Mouse (Mus musculus) left cerebral cortex, postnatal 10 days (tissue): ENCODE data around the gene Nfkbil1. TPM values are rescaled to one million over a fixed set of nuclear protein-coding genes. Genes with fewer than 3 reads are reported as not detected.
"Not testable (repeated sequence)": the region's sequence is repeated elsewhere in the genome, so short reads cannot be mapped to it uniquely, and the experiment has no call there.

Experiments used
- DNase-seq, 2 experiments: peaks; one replicate each; pipeline ENCODE4 v3.0.0; 2021 to 2022; ENCODE audit warnings: low spot score in 2 of 2, mixed read lengths in 1 of 2; ENCODE audit errors: extremely low spot score in 1 of 2
- intact Hi-C: fragments of 180-260 bp; cut with DNase I; formaldehyde crosslinking; loops from one replicate; pipeline ENCODE4 v1.15.1; 2025
- total RNA-seq, 2 experiments: library from RNA; stranded (reverse); gene quantifications; 2 replicates each; pipeline ENCODE4 v1.2.3; 2021

Nfkbil1 gene
- total RNA-seq, 2 experiments from 2014 or later, result 12.7 to 14.6 TPM

- DNase-seq, result peak; percentile 59 to 80
- intact Hi-C loops, result no loop called here
Observed at GRCm38 (mm10) chr17:35242015-35242941, 6.7 kb upstream of the Nfkbil1 start.

DNA sequence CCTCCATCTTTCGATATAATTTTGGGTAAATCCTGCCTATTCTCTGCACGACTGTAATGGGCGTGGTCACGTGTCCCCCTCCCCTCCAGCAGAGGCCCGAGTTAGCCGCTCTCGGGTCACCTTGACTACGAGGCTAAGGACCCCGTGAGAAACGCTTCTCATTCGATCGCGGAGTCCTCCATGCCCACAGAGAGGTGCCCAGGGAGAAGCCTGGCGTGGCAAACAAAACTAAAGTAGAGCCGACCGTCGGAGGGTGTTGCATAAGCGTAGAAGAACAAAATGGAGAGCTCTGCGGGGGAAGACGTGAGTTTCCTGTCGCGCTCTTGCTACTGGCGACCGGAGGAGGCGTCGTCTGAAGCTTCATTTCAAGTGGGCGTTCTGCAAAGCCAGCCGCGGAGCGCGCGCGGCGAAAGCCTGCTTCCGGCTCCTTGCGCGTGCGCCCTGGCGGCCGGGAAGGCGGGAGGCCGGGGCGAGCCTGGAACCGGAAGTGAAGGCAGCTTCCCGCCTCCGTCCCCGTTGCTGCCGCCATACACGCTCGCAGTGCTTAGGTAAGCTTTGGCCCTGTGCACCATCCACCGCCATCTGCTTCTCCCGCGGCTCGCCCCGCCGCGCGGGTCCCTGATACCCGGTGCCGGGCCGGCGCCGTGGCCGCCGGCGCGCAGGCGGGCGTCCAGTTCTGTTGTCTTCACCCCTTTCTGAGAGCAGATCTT is 5.9 kb upstream of the Nfkbil1 start, which contains the start of gene Ddx39b:
Gene Ddx39b (plus strand): TSS at position 442 of the 710 bp plus-strand sequence.
- DNase-seq, result peak; percentile 94 to 98
- intact Hi-C loops, result no loop called here

DNA sequence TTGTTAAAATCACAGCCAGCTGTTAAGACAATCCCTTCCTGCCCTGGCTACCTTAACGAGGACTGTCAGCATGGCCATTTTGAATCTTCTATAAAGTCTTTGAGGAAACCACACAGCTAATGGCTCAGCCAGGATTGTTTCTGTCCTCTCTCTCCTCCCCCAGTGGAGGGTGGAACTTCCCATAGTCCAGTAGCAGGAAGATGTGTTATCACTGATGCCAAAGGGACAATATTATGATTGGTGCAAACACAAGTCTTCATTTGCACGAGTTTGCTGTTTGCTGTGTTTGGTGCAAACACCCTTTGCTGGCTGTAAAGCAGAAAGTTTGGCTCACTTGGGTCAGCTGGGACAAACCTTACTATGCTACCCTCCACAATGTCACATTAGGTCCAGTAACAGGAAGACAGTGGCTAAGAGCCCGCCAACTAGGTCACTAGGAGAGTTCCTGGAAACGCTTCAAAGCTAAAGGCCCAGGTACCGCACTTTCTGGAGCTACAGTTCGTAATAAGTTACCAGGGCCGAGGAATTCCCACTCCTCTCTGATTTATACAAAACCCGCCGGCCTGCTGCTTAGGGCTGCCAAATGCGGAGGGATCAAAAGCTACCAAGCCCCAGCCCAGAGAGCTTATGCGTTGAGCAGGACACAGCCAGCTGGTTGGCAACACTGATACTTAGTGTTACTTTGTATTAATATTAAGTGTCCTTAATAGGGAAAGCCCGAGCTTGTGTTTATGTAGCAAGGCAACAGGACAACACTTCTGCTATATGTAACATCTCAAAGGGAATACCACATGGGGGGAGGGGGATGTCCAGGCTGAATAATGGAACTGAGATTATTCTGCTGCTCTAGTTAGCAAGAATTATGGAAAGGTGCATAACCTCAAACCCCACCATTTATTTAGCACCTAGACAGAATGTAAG is 5.1 kb upstream of the Nfkbil1 start:
- DNase-seq, result no peak
- intact Hi-C loops, result no loop called here

DNA sequence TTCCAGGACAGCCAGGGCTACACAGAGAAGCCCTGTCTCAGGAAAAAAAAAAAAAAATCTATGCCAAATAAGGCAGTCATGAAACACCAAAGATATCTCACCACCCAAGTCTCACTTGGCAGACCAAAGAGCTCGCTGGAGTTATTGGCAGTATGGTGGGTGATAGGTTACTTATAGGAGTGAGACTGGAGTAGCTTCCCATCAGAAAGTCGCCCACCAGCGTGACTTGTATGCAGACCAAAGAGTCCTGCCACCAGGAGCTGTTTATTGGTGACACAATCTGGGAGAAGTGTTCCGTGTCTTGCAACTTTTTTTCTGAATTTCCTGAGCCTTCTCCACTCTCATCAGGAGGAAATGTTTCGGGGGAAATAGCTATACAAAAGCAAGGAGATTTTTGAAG is 4.1 kb upstream of the Nfkbil1 start:
- intact Hi-C loops, result no loop called here

DNA sequence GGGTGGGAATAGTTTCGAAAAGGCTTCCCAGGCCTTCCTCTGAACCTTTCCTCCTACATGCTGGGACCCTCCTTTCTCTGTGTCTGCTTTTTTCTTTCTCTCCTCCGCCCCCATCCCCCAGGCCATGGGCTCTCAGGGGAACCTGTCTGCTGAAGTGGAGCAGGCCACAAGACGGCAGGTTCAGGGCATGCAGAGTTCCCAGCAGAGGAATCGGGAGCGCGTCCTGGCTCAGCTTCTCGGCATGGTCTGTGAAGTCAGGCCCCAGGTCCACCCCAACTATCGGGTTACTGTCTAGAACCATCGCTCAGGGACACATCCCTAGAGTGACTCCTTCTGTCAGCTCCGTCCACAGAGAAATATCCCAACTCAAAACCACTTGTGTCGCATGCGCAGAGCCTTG is 1.9 kb upstream of the Nfkbil1 start:
- intact Hi-C loops, result no loop called here
- DNase-seq, result no peak

More for the DNA sequence above, 4.1 kb upstream of the Nfkbil1 start:
- no peak for DNase-seq

- no peak for DNase-seq
- intact Hi-C loops, result no loop called here
Observed at GRCm38 (mm10) chr17:35236996-35237395, 1.4 kb upstream of the Nfkbil1 start.

DNA sequence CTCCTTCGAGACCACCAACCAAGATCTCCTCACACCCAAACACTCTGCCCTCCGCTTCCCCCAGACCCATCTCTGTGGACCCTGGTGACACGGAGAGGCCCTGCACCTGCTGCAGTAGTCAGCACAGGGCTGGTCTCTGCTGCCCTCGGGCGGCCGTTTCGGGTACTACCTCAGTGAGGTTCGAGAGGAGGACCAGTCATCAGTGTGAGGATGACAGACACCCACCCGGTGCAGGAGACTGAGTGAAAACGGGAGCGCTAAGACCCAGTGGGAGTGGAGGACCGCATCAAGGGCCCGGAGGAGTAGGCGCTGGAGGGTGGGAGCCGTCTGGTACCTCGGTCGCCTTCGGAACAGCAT is 776 bp upstream of the Nfkbil1 start:
- peak; percentile 96 to 98 for DNase-seq
- intact Hi-C loops, result no loop called here

- intact Hi-C loops, result no loop called here
- DNase-seq, result peak in 1 of 2 experiments; percentile 72
Observed at GRCm38 (mm10) chr17:35234903-35235302, 689 bp downstream of the Nfkbil1 start.

DNA sequence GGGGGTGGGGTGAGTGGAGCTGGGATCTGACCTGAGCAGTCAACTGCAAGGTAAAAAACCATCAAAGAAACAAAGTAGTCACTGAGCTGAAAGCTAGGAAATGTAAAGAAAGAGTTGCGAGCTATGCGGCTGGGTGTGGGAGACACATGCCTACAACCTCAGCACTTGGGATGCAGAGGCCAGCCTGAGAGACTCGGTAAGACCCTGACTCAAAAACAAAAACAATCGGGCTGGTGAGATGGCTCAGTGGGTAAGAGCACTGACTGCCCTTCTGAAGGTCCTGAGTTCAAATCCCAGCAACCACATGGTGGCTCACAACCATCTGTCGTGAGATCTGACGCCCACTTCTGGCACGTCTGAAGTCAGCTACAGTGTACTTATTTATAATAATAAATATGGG is 1.5 kb downstream of the Nfkbil1 start:
- not testable (repeated sequence) for DNase-seq

GRCm38 (mm10) chr17:35233114-35233980 is 2.2 kb downstream of the Nfkbil1 start, which contains the start of gene Atp6v1g2:
Gene Atp6v1g2, plus strand, starts transcription at chr17:35233660.
- intact Hi-C loops, result no loop called here
- no peak for DNase-seq

More for the DNA sequence above, 1.5 kb downstream of the Nfkbil1 start:
- intact Hi-C loops, result not testable (repeated sequence)

GRCm38 (mm10) chr17:35232659-35233058 is 2.9 kb downstream of the Nfkbil1 start:
- intact Hi-C loops, result loop anchor here (1.0 kb wide), 1 partner anchor 63 kb away; no protein-coding TSS in a partner anchor
- no peak for DNase-seq

- DNase-seq, result peak; percentile 83 to 85
- intact Hi-C loops, result loop anchor here (1.0 kb wide), 1 partner anchor 63 kb away; no protein-coding TSS in a partner anchor
Observed at GRCm38 (mm10) chr17:35232043-35232442, 3.5 kb downstream of the Nfkbil1 start.

DNA sequence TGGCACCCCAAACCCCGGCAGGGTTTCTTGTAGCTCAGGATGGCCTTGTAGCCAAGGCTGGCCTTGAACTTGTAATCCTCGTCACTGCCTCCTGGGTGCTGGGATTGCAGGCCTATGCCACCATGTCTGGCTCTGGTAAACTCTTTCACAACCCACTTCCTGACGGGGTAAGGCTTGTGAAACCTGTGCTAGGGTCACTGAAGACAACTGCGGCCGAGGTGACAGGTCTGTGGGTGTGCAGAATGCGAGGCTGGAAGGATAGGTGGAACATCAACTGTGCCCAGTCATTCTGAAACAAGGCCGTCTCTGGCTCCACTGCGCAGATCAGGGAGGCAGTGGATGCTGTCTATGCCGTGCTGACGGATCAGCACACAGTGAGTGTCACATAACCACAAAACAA is 4.6 kb downstream of the Nfkbil1 start:
- no peak for DNase-seq
- intact Hi-C loops, result no loop called here

- no peak for DNase-seq
- intact Hi-C loops, result no loop called here
Observed at GRCm38 (mm10) chr17:35226561-35227046, 9.0 kb downstream of the Nfkbil1 start.

DNA sequence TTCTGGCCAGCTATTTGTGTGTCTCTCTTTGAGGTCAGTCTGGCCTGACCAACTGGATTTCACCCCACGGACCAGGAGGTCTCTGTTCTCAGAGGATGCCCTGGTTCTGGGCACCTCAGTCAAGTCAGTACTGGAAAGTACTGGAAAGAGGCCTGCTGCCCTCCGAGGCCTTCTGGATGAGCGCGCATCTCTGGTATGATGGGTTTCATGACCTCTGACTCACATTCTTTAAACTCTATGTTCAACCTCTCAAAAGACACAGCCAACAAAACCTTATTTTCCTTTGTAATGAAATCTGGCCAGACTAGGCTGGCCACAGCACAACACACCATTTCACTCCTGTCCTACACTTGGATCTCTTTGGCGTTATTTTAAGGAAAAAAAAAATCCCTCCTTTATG is 10.1 kb downstream of the Nfkbil1 start:
- DNase-seq, result no peak
- intact Hi-C loops, result no loop called here

GRCm38 (mm10) chr17:35224641-35225040 is 11.0 kb downstream of the Nfkbil1 start:
- no peak for DNase-seq
- intact Hi-C loops, result no loop called here

- intact Hi-C loops, result no loop called here
- DNase-seq, result peak in 1 of 2 experiments; percentile 54
Observed at GRCm38 (mm10) chr17:35222299-35222698, 13.3 kb downstream of the Nfkbil1 start.
